Mouse (Mus musculus) hindbrain, embryonic 12.5 days (tissue): ENCODE data around the gene Psmb5. TPM values are rescaled to one million over a fixed set of nuclear protein-coding genes. Genes with fewer than 3 reads are reported as not detected.
A peak's percentile ranks its signal among the peaks of the same experiment; 100 is the strongest.

Experiments used
- ATAC-seq: fragments of 200-750 bp; cut with Nextera tagmentation; 2 replicates; pipeline ENCODE4 v1.8.0; 2017; ENCODE audit warnings: moderate TSS enrichment; ENCODE audit not compliant: low FRiP score
- H3K27ac ChIP-seq: fragments of 300-500 bp; sonication (generic); 2 replicates; pipeline ENCODE4 v1.5.1; 2016; ENCODE audit warnings: mild to moderate bottlenecking
- H3K27me3 ChIP-seq: fragments of 300-500 bp; sonication (generic); 2 replicates; pipeline ENCODE4 v1.6.1; 2016; ENCODE audit warnings: mild to moderate bottlenecking
- H3K36me3 ChIP-seq: fragments of 300-500 bp; sonication (generic); 2 replicates; pipeline ENCODE4 v1.6.1; 2016; ENCODE audit warnings: mild to moderate bottlenecking
- H3K4me1 ChIP-seq: fragments of 300-500 bp; sonication (generic); 2 replicates; pipeline ENCODE4 v1.6.1; 2016
- H3K4me2 ChIP-seq: fragments of 300-500 bp; sonication (generic); replicated peaks from 2 replicates; pipeline ENCODE4 v1.6.1; 2016; ENCODE audit warnings: mild to moderate bottlenecking
- H3K4me3 ChIP-seq: fragments of 300-500 bp; sonication (generic); 2 replicates; pipeline ENCODE4 v1.5.1; 2016; ENCODE audit warnings: mild to moderate bottlenecking
- H3K9ac ChIP-seq: fragments of 300-500 bp; sonication (generic); 2 replicates; pipeline ENCODE4 v1.6.1; 2016; ENCODE audit warnings: mild to moderate bottlenecking, moderate library complexity
- H3K9me3 ChIP-seq: fragments of 300-500 bp; sonication (generic); replicated peaks from 2 replicates; pipeline ENCODE4 v1.6.1; 2016; ENCODE audit warnings: mild to moderate bottlenecking
- WGBS: fragments of 180-500 bp; shearing (Covaris S2); methylation state at CpG from one replicate; pipeline ENCODE4 v1.1.7; 2016; 5-methylcytosine and 5-hydroxymethylcytosine counted together
- polyA plus RNA-seq: library from polyadenylated mRNA; unstranded; fragments of >200 nt; fragmentation: Nextera tagmentation; extraction: Ambion mirVana; gene quantifications from 2 replicates; pipeline ENCODE4 v1.2.1, GENCODE M21; 2016

The Psmb5 gene
- polyA plus RNA-seq, 1 experiment from 2014 or later, result 376 TPM

DNA sequence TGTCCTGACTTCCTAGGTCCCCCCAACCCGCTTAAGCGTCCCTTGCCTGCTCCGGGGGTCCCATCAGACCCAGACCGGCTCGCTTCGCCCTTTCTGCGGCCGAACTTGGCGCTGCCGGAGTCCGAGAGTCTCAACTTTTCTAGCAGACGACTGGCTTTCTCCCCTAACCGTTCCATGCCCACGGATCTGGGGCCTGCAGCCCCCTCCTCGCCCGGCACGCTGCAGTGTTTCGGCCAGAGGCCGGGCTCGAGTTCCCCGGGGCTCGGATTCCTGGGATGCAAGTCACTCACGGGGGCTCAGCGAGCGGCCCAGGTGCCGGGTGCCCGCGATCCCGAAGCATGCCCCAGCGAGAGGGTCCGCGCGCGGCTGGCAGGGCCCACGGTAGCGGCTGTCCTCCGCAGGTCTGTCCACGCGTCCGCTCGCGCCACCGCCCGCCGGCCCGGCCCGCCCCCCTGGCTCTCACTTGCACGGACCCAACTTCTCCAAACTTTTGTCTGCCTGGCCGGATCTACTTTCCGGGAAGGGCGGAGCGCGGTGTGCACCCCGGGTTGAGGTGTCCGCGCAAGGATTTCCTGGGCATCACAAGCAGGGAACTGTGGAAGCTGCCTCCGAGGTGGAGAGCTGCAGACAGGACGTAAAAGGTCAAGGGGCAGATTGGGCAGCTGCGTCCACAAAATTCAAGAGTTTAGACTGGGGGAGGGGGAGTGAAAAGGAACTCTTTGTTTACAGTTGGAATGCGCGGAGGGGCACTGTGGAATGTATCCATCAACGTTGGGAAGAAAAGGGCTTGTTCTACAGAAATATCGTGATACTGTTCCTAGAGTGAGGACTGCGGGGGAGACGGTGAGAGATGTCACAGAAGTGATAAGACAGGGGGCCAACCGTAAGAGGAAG lies 40.5 kb downstream of the Psmb5 start, which contains the start of gene Ajuba:
Gene Ajuba, minus strand, starts transcription at position 470 of the 894 bp plus-strand sequence.
- H3K4me1 ChIP-seq, result peaks cover 46% of the 10 kb centered on the region
- peak within 1 kb of the TSS; percentile 74 for H3K4me2 ChIP-seq
- under 1% methylated on average over 66 of the region's 66 CpGs for WGBS
- ATAC-seq, result peak; percentile 65
- H3K27ac ChIP-seq, result peak within 1 kb of the TSS; percentile 83
- peak within 1 kb of the TSS; percentile 92 for H3K9ac ChIP-seq
- no peaks in the 10 kb centered on the region for H3K9me3 ChIP-seq
- no peaks in the 10 kb centered on the region for H3K36me3 ChIP-seq
- peaks cover 25% of the 10 kb centered on the region for H3K27me3 ChIP-seq
- H3K4me3 ChIP-seq, result peak within 1 kb of the TSS; percentile 74

DNA sequence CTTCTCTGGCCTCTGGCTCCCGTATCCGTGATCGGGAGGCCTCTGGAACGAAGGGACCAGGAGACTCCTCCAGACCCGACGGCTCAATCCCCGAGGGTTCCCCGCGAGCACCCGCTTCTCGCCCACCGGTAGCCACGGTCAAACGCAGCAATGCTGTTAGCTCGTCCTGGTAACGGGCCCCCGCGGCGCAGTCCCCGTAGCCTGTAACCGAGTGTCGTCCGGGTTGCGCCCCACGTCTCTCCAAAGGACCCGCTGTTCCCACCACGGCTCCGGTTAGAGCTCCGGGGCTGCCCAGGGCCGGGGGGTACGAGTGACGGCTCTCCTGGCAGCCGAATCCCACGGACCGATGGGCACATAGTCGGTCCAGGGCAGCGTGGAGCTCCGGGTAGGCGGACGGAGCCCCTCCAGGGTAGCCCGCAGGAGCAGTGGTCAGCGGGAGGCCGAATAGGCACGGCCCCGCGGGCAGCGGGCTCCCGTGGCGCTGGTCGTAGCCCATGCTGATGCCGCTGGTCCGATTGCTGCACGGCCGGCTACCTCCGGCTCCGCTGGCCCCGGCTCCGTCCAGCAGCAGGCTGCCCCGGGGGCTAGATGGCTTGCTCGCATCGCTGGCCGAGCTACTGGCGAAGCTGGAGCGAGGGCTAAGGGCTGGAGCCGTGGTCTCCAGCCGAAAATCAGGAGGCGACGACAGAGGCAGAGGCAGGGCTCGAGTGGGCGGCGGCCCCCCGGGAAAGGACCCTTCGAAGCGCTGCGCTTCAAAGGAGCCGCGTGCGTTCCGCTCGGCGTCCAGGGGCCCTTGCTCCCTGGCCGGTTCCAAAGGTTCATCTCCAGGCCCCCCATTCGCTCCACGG lies 41.4 kb downstream of the Psmb5 start:
- Histone ChIP-seq H3K4me3 (peak overlapping the region; percentile 74), H3K4me1 (peaks cover 52% of the 10 kb centered on the region), H3K9ac (peak overlapping the region; percentile 92), H3K27me3 (peaks cover 25% of the 10 kb centered on the region), H3K4me2 (peak overlapping the region; percentile 74), H3K36me3 (peaks cover 1% of the 10 kb centered on the region; the same call in 1 of the 2 replicates), H3K9me3 (no peaks in the 10 kb centered on the region), H3K27ac (peak overlapping the region; percentile 83)
- under 1% methylated on average over 84 of the region's 84 CpGs for WGBS
- no peak for ATAC-seq

DNA sequence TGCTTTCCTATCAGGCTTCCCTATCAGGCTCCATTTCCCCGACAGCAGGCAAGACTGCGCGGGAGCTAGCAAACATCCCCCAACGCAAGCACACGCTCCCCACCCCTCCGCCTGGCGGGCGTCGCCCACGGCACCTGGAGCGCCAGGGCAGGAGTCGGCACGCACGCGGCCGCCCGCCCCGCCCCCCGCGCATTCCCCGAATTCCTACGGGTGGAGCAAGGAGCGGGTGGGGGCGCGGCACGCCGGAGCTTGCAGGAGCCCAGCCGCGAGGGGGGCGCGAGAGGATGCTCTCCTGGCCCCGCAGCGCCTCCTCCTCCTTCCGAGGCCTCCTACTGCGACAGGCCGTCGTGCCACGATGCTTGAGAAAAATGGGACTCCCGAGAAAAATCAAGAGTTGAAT lies 42.2 kb downstream of the Psmb5 start:
- Histone ChIP-seq H3K27me3 (peaks cover 25% of the 10 kb centered on the region), H3K36me3 (peaks cover 8% of the 10 kb centered on the region), H3K4me1 (peaks cover 55% of the 10 kb centered on the region), H3K9ac (peak overlapping the region; percentile 92), H3K4me2 (peak overlapping the region; percentile 74), H3K9me3 (no peaks in the 10 kb centered on the region), H3K4me3 (peak overlapping the region; percentile 74), H3K27ac (peak overlapping the region; percentile 83; the same call in 1 of the 2 replicates)
- no peak; the same call in 1 of the 2 replicates for ATAC-seq
- under 1% methylated on average over 39 of the region's 39 CpGs for WGBS

DNA sequence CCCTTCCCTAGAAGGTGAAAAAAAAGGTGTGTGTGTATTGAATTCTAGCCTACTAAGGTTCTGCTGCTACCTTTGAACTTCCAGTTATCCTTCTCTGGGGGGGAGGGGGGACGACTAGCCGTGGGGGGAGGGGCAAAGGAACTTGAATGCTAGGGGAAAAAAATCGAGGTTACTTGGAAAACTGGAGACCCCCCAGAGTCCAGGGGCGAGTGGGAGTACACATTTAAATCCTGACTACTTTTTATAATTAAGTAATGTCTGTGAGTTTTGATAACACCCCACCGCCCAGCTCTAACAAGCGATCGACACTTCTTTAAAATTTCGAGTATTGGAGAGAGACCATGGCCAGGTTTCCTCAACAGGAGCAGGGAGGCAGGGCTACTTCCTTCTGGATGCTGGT lies 42.8 kb downstream of the Psmb5 start:
- ATAC-seq, result no peak
- Histone ChIP-seq H3K4me1 (peaks cover 58% of the 10 kb centered on the region), H3K27ac (0 out of 2 replicates have a peak overlapping the region, but pooled peaks have one; percentile 45), H3K9me3 (no peaks in the 10 kb centered on the region), H3K27me3 (peaks cover 25% of the 10 kb centered on the region), H3K36me3 (peaks cover 10% of the 10 kb centered on the region), H3K4me3 (peak overlapping the region; percentile 74), H3K9ac (peak overlapping the region; percentile 92), H3K4me2 (peak overlapping the region; percentile 74)
- 3% methylated on average over 8 of the region's 8 CpGs for WGBS

DNA sequence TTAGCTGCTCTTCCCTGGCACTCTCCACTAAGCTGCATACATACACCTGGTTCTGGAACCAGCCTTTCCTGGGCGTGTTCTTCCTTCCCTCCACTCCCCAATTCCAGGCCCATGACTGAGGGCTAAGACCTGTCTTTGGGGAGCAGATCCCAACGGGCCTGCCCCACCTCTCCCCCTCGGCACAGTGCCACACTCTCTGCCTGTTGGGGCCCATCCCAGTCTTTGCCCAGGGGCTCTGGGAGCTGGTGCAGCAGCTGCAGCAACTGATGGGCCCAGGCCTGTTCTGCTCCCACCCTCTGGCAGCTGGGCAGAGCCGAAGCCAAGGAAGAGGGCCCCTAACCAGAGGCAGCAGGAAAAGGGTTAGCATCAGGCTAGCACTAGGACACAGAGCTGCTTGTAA lies 43.6 kb downstream of the Psmb5 start:
- no peak for ATAC-seq

GRCm38 (mm10) chr14:54572790-54573736 lies 44.8 kb downstream of the Psmb5 start:
- WGBS, result 6% methylated on average over 13 of the region's 14 CpGs
- Histone ChIP-seq H3K27ac (peak overlapping the region; percentile 73), H3K9ac (peak overlapping the region; percentile 55), H3K4me3 (peak overlapping the region; percentile 74), H3K4me1 (peaks cover 65% of the 10 kb centered on the region), H3K27me3 (peaks cover 25% of the 10 kb centered on the region), H3K4me2 (peak overlapping the region; percentile 74), H3K36me3 (peaks cover 18% of the 10 kb centered on the region), H3K9me3 (no peaks in the 10 kb centered on the region)
- peak; percentile 38 for ATAC-seq

More for the DNA sequence above, 43.6 kb downstream of the Psmb5 start:
- WGBS, result 14% methylated on average over 4 of the region's 4 CpGs
- Histone ChIP-seq H3K4me2 (peak overlapping the region; percentile 74), H3K9ac (peak overlapping the region; percentile 54), H3K9me3 (no peaks in the 10 kb centered on the region), H3K4me3 (peak overlapping the region; percentile 74), H3K27ac (peak overlapping the region; percentile 45), H3K4me1 (peaks cover 65% of the 10 kb centered on the region), H3K27me3 (peaks cover 25% of the 10 kb centered on the region), H3K36me3 (peaks cover 10% of the 10 kb centered on the region)

DNA sequence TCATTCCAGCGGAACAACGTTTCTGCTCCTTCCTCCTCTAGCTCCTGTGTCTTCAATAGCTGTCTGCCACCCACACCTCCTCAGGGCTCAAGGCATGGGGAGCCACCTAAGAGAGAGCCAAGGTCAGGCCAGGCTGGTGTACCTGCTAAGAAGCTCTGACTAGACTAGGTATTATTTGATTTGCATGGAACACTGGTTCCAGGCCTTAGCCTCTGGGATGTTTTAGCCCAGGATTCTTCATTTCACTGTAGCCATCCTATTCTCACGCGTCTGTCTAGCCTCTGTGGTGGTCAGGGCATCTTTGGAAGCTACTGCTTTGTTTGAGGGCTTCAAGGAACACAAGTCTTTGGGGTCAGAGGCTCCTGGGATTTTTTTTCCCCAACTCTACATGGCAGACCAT lies 45.7 kb downstream of the Psmb5 start:
- 50% methylated on average over 4 of the region's 4 CpGs for WGBS

DNA sequence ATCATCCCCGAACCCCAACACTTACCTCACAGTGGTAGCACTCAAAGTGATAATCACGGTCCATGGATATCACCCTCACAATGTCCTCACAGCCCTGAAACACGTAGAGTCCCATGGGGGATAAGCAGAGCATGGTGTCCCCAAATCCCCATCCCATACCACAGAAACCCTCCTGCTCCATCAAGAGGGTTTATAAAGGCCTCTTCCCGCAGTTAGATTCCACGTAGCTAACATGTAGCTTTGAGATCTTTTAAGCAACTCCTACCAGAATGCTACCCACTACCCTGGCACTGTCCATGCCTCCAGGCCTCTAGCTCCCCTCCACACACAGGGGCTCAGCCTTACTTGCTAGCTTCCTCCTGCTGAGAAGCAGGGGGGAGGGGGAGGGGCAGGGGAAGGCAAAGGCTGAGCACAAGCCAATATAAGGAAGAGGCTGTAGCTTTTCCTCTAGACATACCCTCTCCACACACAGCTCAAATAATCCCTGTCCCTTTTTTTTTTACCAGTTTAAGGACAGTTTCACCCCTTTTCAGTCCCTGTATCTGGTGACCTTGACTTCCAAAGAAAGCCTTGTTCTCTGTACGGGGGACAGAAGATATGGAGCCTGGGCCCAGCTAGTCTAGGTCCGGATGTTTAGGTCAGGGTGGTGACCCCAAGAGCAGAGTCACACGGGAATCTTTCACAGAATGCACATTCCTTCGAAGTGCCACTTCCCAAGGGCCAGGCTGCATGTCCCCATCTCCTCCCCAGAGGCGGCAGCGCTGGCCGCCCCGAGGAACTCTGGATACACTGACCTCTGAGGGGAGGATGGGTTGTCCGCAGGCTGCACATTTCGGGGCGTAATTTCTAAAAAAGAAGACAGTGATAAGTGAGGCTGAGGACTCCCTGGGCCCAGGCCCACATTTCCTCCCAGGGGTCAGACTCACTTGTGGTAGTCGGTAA lies 48.1 kb downstream of the Psmb5 start:
- Histone ChIP-seq H3K4me1 (peaks cover 43% of the 10 kb centered on the region), H3K27me3 (peaks cover 4% of the 10 kb centered on the region; the same call in 1 of the 2 replicates), H3K4me2 (no peak overlapping the region), H3K36me3 (peaks cover 34% of the 10 kb centered on the region), H3K9ac (no peak overlapping the region), H3K9me3 (no peaks in the 10 kb centered on the region), H3K27ac (peak overlapping the region; percentile 55; the same call in 1 of the 2 replicates), H3K4me3 (no peak overlapping the region)
- ATAC-seq, result no peak
- WGBS, result 51% methylated on average over 17 of the region's 17 CpGs

More for the DNA sequence above, 45.7 kb downstream of the Psmb5 start:
- Histone ChIP-seq H3K4me3 (no peak overlapping the region), H3K4me1 (peaks cover 64% of the 10 kb centered on the region), H3K9me3 (no peaks in the 10 kb centered on the region), H3K9ac (no peak overlapping the region), H3K36me3 (peaks cover 27% of the 10 kb centered on the region), H3K4me2 (0 out of 2 replicates have a peak overlapping the region, but pooled peaks have one; percentile 74), H3K27me3 (peaks cover 22% of the 10 kb centered on the region), H3K27ac (peak overlapping the region; percentile 73; the same call in 1 of the 2 replicates)
- ATAC-seq, result no peak

DNA sequence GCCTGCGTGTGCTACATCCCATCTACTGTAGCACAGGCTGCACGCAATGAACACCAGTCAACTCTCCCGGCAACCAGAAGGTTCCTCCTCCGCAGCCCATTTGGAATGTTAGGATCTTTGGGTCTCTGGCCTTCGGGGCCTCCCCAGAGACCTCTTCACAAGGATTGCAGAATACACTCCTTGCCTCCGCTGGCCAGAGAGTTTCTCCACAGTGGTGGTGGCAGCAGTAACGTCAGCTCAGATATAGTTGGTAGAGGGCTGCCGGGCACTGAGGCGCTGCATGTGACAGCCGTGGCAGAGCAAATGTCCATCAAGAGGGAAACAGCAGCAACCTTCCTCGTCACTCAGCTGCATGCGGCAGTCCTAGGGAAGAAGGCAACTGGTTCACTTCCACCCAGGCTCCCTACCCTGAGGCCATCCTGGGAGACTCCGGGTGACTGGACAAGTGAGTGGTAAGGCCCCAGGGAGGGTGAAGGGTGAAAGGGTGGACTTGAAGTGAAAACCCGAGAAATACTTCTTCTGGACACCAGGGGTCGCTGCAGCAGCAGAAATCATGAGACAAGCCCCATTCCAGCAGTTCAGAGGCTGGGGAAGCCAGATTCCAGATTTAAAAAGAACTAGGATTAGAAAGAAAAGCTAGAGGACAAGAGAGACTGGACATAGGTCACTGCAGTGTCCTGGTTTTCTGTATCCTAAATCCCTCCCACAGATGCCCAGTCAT lies 49.0 kb downstream of the Psmb5 start:
- Histone ChIP-seq H3K4me3 (no peak overlapping the region), H3K27ac (no peak overlapping the region), H3K36me3 (peaks cover 34% of the 10 kb centered on the region), H3K9ac (no peak overlapping the region), H3K27me3 (peaks cover 4% of the 10 kb centered on the region; the same call in 1 of the 2 replicates), H3K9me3 (no peaks in the 10 kb centered on the region), H3K4me2 (no peak overlapping the region), H3K4me1 (peaks cover 34% of the 10 kb centered on the region)
- 75% methylated on average over 15 of the region's 15 CpGs for WGBS
- no peak for ATAC-seq
